Mouse (Mus musculus) kidney, adult 18-20 months (tissue): Measurements from ENCODE around the gene Phf7.

Experiments
- DNase-seq: peaks from one replicate; pipeline ENCODE4 v3.0.0; 2021

Gene Phf7

DNA sequence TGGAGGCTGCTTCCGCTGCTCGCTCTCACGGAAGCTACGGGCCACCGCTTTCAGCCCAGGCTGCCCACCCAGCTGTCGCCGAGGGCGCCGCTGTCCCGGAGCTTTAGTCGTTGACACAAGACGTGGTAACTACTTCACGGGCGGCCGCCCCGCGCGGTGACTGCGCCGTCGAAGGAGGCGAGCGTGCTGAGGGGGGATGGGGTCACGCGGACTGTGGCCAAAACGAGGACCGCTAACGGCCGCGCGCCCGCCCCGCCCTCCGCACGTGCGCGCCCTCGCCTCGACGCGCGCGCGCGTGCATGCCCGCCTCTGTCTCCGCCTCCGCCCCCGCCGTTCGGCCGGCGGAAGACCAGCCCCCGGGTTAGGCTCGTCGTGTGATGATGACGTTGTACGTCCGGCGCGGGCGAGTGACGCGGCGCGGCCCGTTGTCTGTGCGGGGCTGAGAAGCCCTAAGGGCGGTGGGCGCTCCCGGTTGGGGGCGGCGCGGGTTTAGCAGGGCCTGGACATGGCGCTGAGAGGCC, at the start of gene Phf7, which contains the start of gene Bap1:
TSS of gene Phf7 (minus strand) at position 234 of the 521 bp plus-strand sequence.
TSS of gene Bap1 (plus strand) at position 367 of the 521 bp plus-strand sequence.
- DNase-seq, result peak; percentile 95

DNA sequence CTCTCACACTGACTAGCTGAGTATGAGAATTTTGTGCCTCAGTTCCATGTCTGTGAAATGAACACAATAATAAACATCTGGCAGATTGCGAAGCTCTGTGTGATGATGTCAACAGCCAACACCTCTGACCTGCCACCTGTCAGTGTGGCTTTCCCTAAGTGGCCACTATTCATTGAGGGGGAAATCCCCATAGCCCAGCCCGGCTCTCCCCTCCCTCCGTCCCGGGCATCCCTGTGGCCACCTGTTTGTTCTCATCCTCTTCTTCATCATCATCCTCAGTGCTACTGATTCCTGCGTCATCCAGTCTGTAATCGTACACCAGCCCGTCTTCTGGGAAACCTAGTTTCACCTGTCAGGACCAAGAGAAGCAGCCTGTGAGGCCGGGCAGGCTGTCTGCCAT, 34.6 kb upstream of the Phf7 start:
- no peak for DNase-seq

DNA sequence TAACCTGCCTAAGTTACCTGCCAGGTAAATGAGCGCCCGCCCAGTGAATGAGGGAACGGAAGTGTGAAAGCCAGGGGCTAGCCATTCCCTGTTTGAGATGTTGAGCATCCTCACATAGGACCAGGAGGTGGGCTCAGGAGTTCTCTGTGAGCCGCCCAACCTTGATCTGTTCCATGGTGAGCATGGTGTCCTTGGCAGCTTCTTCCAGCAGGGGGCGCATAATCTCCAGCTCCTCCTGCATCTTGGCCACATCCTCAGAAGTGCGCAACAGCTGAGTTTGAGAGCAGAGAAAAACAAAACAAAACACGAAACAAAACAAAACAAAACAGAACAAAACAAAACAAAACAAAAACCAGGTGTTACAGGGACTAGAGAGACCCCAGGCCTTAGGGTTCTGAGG, 21.0 kb upstream of the Phf7 start:
- peak; percentile 82 for DNase-seq

DNA sequence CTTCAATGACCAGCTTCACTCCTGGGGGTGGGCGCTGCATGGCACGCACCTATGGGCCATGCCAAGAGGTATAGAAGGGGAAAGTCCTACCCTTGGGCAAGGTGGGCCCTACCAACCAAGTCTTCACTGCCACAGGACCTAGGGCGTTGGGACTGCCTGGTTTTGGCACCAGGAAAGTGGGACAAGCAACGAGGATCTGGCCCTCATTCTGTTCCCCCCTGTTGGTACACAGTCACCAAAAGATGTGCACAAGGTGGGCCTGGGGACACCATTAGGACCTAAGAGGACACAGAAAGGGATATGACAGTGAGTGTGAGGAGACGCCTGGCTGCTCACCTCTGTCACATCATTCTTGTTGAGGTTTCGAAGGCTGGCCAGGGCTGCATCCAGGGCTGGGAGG, 20.0 kb upstream of the Phf7 start:
- DNase-seq, result no peak

DNA sequence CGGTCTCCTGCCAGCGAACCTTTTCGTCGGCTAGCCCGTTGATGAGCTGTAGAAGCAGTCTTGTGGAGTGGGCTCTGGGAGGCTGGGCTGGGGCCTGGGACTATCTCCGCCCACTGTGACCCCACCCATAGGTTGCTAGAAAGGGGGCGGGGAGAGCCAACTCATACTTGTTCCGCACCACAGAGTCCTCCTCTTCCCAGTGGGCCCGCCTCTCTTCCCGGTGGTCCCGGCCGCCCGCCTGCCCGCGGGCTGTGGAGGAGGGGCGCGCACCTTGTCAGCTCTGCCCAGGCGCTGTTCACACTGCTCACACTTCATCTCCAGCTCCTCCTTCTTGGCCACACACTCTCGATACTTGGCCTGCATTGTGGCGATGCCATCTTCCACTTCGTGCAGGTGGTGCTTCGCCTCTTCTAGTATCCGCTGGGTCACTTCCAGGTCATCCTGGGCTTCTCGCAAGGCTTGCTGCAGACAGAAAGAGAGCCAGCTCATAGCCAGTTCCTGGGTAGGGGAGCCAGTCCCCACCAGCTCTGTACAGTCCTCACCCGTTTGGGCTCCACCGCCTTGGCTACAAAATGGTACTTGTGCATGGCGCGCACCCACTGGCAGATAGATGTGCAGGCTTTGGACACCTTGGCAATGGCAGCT, 18.5 kb upstream of the Phf7 start:
- DNase-seq, result no peak

DNA sequence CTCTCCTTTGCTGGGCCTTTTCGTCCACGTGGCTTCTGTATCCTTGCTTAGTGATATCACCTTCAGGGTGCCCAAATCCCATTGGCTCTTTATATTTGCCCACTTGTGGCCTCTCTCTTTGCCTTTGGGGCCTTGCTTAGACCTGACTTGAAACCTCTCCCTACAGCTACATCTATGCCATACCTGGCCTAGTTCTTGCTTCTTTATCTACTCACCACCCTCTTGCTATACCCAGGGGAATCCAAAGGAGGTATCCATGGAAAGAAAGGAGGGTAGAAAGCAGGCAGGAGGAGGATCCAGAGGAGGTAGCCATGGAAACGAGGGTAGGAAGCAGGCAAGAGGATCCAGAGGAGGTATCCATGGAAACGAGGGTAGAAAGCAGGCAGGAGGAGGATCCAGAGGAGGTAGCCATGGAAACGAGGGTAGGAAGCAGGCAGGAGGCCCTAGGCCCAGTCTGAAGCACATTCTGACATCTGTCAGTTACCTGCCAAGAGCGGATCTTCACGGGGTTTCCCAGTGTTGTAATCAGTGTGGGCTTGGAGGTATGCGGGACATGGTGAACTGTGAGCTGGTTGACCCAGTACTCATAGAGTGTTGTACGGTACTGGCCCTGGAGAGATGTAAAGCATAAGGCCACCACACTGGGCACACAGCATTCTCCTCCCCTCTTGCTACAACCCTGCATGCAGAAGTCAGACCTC, 17.3 kb upstream of the Phf7 start:
- DNase-seq, result no peak

DNA sequence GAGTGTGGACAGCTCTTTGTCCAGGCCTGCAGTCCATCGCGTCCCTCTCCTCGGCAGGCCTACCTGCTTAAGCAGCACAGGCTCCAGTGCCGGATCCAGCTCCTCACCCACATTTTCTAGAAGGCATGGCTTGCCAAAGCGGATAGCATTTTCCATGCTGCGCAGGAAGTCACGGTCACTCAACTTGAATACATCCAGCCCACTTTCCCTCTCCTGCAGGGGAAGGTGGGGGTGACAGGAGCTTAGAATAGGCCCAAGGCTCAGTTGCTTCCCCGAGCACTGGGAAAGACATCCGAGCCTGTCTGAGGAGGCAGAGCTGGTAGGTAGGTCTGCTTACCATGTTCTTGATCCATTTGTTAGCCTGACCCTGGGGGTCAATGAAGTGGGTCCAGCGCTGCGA, 16.5 kb upstream of the Phf7 start:
- no peak for DNase-seq

DNA sequence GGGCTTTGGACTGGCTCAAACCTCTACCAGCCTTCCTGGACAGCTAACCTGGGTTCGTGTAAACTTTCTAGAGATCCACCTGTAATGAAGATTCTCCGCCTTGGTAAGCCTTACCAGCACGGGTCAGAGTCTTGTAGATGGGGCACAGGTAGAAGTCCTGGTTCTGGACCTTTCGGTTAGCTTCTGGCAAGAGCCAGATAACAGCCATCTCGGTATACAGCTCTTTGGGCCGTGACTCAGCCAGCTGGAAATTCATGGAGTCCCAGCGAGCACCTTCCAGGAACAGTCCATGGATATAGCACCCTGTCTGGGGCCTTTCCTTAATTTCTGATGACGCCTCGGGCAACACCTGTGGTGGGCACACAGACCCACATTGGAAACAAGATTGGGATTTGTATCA, 9.8 kb upstream of the Phf7 start:
- DNase-seq, result no peak

DNA sequence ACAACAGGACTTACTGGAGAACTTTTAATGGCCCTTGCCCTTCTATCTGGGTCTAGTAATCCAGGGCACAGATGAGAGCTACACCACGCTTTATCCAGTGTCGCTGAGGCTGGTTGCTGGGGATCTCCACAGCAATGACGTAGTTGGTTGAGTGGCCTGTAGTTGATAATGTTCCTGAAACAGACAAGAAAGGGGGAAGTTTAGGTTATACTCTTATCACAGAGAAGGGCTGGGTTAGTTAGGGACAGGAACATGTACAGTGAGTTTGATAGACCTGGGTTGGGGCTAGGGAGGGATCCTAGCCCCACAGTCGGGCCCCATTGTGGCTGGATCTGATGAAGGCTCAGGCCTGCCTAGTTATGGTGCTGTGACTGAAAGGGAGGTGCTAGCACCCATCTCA, 9.3 kb upstream of the Phf7 start:
- DNase-seq, result no peak

DNA sequence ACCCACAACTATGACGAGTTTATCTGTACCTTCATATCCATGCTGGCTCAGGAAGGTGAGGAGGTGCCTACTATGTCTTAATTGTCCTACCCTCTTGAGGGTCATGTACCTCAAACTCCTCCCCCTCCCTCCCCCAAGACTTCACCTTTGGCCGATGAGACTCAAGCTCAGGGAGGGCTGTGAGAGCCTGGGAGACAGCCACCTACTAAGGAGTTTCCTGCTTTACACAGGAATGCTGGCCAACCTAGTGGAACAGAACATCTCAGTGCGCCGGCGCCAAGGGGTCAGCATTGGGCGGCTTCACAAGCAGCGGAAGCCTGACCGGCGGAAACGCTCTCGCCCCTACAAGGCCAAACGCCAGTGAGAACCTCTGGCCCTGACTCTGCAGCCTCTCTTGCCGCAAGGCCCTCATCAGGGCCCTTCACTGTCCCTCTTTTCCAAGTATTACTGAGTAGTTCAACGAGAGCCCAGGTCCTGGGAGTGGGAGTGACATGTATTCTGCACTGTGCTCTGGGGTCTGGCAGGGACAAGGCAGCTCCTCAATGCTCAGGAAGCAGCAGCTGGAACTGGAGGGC, 7.4 kb upstream of the Phf7 start:
- DNase-seq, result peak; percentile 62

DNA sequence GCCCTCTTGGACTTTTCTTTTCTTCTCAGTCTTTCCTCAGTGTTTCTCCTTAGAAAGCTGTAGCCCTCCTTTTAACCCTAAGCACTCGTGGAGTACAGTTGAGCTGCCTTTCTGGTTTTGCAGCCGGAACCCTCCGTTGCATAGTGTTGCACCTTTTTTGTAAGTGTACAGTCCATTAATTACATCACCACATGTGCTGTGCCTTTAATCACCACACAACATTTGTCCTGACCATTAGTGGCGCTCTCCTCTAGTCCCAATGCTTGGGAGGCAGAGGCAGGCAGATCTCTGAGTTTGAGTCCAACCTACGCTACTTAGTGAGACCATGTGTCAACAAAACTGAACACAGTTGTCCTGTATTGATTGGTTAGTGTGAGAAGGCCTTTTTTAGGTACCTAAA, 974 bp upstream of the Phf7 start:
- no peak for DNase-seq

DNA sequence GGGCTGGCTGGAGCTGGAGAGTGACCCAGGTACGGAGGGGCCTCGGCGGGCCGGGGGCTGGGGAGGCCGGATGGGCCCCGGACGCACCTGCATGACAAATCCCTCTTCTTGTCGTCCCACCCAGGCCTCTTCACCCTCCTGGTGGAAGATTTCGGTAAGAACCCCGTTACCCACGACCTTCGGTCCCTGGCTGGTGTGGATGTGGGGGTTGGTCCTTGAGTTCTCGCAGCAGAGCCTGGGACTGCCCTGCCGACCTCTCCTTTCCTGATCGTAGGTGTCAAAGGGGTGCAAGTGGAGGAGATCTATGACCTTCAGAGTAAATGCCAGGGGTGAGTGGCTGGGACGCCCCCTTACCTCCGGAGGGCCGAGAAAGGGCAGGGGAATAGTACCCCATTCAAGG, 509 bp upstream of the Phf7 start:
- DNase-seq, result no peak

DNA sequence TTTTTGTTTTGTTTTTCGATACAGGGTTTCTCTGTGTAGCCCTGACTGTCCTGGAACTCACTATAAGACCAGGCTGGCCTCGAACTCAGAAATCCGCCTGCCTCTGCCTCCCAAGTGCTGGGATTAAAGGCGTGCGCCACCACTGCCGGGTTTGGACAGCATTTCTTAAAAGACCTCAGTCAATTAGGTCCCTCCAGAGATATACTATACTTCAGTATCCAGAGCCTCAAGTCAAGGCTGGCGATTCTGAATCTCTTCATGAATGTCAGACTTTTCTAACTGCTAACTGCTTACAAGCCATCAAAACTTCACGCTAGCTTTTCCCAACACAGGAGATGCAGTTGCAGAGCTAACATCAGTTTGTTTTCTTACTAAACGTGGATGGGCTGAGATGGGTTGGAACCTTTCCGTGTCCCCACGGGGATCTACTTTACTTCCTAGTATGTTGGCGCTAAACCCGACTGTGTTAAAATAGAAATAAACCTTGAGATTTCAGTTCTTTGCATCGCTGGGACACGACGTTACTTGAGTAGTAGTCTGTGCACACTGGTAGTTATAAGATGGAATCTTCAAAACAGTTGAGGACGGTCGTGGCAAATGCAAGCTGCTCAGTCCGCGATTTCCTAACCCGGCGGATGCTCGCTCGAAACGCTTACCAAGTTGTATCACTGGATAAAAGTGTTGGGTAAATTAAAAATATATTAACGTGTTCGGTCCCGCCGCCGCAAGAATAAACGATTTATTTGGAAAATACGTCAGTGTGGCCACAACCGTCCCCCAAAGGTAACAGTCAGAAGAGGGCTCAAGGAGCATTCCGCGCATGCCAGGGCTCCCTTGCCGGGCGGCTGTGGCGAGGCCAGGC, 664 bp downstream of the Phf7 start:
- DNase-seq, result no peak

DNA sequence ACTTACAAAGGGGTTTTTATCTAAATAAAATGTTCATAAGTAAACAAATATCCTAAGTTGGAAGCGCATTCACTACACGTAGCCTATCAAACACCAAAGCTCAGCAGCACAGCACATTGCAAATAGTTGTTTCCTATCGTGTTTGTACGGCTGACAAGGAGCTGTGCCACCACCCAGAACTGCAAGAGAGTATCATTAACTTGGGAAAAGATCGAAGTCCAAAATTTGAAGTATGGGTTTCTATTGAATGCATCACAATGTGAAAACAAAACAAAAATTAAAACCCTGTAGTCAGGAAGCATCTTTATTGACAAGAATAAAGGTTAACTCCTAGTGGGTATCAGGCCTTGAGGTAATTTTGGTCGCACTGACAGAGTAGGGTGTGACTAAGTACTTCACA, 2.7 kb downstream of the Phf7 start:
- DNase-seq, result no peak

DNA sequence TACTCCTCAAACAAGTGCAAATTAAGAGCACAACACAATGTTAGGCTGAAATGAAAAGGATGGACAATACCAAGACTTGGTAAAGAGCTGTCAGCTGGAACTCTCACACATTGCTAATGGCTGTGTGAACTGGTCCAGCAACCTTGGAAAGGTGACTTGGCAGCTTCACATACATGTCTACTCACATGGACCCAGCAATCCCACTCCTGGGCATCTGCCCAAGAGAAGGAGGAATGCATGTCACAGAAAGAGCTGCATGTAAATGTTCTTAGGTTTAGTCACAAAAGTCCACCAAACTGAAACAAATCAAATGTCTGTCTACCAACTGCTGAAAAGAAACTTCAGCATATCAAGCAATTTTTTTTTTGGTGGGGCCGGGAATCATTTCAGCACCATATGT, 5.2 kb downstream of the Phf7 start:
- DNase-seq, result no peak

DNA sequence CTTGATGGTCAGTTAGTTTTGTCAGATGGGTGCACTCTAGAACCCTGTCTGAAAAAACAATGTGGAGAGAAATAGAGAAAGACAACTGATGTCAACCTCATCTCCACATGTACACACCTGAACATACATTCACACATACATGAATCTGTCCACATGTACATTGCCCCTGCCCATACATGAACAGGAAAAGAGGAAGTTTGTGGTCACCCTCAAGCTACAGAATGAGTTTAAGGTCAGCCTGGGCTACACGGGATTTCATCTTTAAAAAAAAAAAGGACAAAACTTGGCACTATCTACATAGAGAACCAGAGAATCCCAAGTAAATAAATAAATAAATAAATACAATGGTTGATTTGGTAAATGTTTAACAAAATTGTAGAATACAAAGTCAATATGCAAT, 6.3 kb downstream of the Phf7 start:
- DNase-seq, result no peak

DNA sequence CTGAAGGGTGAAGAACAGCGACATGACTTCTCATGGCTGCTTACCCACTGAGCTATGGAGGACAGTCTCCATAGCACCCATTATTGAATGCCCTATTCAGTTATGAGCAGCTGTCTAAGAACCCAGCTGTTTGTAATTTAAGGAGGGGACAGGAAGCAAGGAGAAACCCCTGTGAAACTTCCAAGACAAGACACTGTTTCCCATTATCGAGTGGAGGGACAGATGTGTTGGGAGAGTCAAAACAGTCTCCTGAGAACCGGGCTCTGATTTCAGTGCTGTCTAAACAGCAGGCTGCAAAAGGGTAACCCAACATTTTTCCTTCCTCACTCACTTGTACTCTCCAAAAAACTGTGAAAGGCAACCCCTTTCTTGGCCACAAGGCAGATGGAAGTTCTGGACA, 10.6 kb downstream of the Phf7 start:
- no peak for DNase-seq

DNA sequence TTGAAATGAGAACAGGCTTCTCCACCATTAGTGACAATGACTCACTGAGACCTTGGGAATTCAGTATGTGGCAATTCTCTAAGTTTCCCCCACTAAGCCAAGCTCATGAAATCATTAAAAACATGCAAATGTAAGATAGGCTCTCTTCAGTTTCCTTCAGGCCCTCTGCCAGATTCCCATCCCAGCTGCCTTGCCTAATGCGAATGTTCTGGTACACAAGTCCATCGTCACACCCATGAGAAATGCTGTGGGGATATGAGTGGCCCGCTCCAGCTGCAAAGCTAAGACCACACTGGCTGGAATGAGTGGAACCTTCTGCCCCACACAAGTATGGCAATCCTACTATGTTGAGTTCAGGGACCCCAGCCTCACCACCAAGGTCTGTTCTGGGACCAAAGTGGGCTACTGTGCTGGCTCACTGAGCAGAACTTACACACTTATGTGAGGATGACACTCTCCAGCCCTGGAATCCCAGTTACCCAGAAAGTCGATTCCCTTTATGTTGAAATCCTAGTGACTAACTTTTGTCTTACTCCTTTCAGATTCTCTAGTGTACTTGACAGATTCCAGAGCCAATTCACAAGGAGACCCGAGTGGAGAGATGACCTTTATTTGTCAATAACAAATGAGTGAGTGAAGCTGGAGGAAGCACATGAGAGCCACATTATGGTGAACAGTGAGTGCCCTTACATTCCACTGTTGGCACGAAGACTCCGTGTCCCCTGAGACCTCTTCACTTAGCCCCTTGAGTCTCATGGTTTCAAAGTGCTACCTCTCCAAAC, 13.8 kb downstream of the Phf7 start:
- no peak for DNase-seq

DNA sequence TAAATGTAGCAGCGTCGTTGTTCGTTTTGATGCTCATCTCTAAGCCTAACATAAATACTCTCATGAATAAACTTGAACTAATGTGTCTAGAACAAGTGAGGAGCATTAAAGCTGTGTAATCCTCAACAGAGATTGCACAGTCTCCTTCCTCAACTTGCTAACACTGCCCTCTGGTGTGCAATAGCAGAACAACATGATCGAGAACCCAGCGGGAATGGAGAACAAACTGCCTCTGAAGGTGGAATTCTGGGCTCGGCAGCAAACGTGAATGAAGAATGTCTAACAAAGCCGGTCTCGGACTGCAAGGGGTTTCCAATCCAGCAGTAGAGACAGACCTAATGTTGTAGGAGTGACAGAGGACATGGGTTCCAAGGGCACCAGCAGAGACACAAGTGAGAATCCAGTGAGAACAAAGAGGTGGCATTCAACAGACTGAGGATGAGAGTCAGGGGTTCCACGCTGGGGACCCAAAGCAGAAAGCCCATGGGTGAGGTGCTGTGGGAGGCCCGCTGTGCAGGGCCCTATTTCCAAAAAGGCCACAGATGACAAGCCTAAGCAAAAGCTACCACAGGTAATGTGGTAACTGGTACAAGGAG, 17.0 kb downstream of the Phf7 start:
- DNase-seq, result peak; percentile 84

DNA sequence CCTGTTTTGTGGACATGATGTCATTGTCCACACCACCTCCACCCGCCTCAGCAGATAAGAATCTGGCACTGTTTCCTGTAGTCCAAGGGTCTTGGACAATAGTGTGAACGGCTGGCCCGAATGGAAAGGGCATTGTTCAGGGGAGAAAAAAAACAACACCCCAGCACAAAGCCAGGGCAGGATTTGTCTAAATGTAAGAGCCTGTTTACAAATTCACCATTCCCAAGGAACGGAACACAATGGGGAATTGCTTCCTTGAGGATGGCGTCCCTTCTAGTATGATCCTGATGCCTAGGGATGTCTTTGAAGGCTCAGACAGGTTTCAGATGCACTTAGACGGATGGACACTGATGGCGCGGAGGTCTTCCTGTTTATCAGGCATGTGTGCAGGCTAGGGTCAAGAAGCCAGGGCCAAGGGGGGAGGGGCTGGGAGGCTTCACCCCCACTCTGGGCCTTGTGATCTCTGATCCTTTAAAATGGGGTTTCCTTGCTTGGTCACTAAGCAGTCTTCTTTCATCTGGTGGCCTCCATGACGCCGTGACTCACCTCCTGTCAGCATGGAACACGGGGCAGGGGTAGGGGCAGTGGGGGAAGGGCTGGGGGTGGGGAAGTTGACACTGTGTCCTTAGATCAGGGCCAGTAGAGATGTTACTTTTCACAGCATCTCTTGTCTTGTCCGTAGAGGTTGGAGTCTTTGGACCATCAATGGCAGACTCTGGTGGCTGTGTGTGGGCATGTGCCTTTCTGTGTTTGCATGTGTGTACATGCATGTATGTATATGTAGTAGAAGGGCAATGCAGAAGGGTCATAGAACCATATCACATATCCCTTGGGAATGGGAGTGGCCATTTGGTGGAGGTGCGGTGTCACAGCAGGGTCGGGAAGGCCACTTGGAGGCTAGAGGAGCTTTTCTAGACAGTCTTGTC, 17.8 kb downstream of the Phf7 start:
- peak; percentile 47 for DNase-seq
